7 mouse cellular contexts compared by ENCODE assay signal in genomic region chr1:42850663-42851397, GRCm38 (mm10). TPM values are rescaled to one million over a fixed set of nuclear protein-coding genes. Genes with fewer than 3 reads are reported as not detected.
A peak's percentile ranks its signal among the peaks of the same experiment; 100 is the strongest.
DNase-seq lines count a peak whose midpoint lies in the region; ATAC-seq lines count a peak whose summit lies in the region.

TSS of gene Mrps9 (plus strand) at chr1:42851233.

- peak within 1 kb of the TSS; percentile 73 for H3K27ac ChIP-seq in intestine, embryonic 16.5 days (ENCODE audit: low read length)
- H3K27ac ChIP-seq in midbrain, embryonic 11.5 days (ENCODE audit: low read depth, low read length), result no peak within 1 kb of the TSS

- no peaks in the 10 kb centered on the region; the same call in 1 of the 2 replicates for H3K4me1 ChIP-seq in intestine, embryonic 16.5 days (ENCODE audit: control insufficient read depth, insufficient read depth, low read length)
- H3K4me1 ChIP-seq in midbrain, embryonic 11.5 days (ENCODE audit: control insufficient read depth, insufficient read depth, low read length), result peaks cover 4% of the 10 kb centered on the region

- peak within 1 kb of the TSS; percentile 96 for H3K4me3 ChIP-seq in intestine, embryonic 16.5 days (ENCODE audit: low read length)
- peak within 1 kb of the TSS; percentile 77 for H3K4me3 ChIP-seq in midbrain, embryonic 11.5 days (ENCODE audit: low read depth, low read length)

- no peaks in the 10 kb centered on the region for H3K9me3 ChIP-seq in intestine, embryonic 16.5 days (ENCODE audit: control insufficient read depth, low read length)
- H3K9me3 ChIP-seq in midbrain, embryonic 11.5 days (ENCODE audit: control insufficient read depth, low read length), result no peaks in the 10 kb centered on the region

- H3K27me3 ChIP-seq in intestine, embryonic 16.5 days (replicated peaks; ENCODE audit: control insufficient read depth, insufficient read depth, low read length), result no peaks in the 10 kb centered on the region
- H3K27me3 ChIP-seq in midbrain, embryonic 11.5 days (ENCODE audit: control insufficient read depth, insufficient read depth, low read length), result no peaks in the 10 kb centered on the region

- peak; percentile 96 for DNase-seq in adrenal gland, adult 8-10 months
- DNase-seq in embryo, embryonic 9.5 days (ENCODE audit: extremely low spot score), result peak; percentile 96
- peak; percentile 95 to 97 for DNase-seq in gastrocnemius, postnatal 4 days (ENCODE audit: low spot score in 2 of 2)
- peak; percentile 95 to 98 for DNase-seq in left cerebral cortex, postnatal 36 days (ENCODE audit: low spot score in 2 of 2)
- peak; percentile 100 for DNase-seq in midbrain, embryonic 11.5 days (ENCODE audit: low spot score, missing footprints)
- peak; percentile 98 for DNase-seq in skeletal muscle tissue, adult 2 months (ENCODE audit: low read depth, low spot score)

- no peaks in the 10 kb centered on the region for H3K36me3 ChIP-seq in intestine, embryonic 16.5 days (ENCODE audit: control insufficient read depth, insufficient read depth, low read length)
- no peaks in the 10 kb centered on the region for H3K36me3 ChIP-seq in midbrain, embryonic 11.5 days (ENCODE audit: control insufficient read depth, insufficient read depth, low read length)

- intact Hi-C loops in left cerebral cortex, postnatal 36 days (cut with DNase I), result no loop called here

- WGBS in intestine, embryonic 16.5 days, result under 1% methylated on average over 23 of the region's 23 CpGs
- WGBS in midbrain, embryonic 11.5 days, result under 1% methylated on average over 23 of the region's 23 CpGs

- peak within 1 kb of the TSS; percentile 83 for H3K4me2 ChIP-seq in intestine, embryonic 16.5 days (ENCODE audit: low read depth, low read length)
- peak within 1 kb of the TSS; percentile 52 for H3K4me2 ChIP-seq in midbrain, embryonic 11.5 days

- peak within 1 kb of the TSS; percentile 95 for H3K9ac ChIP-seq in intestine, embryonic 16.5 days (ENCODE audit: low read depth, low read length)
- peak within 1 kb of the TSS; percentile 74 for H3K9ac ChIP-seq in midbrain, embryonic 11.5 days (ENCODE audit: low read length)

- peak; percentile 100 for ATAC-seq in intestine, embryonic 16.5 days
- peak; percentile 100 for ATAC-seq in midbrain, embryonic 11.5 days (ENCODE audit: low FRiP score)

RNA-seq across cellular contexts. Expression of gene Mrps9, which starts in this region (rescaled TPM):
- 10 to 100 TPM; 63.9 to 74.0 (median 69.5) TPM for total RNA-seq in adrenal gland, adult 8-10 months (2022)
- total RNA-seq in gastrocnemius, postnatal 4 days (2021), result 10 to 100 TPM; 42.2 to 47.2 TPM
- polyA plus RNA-seq in intestine, embryonic 16.5 days (2015; fragmentation: Nextera tagmentation; extraction: Ambion mirVana), result 61.6 and 65.6 TPM in 2 replicates
- 10 to 100 TPM; 42.0 to 45.0 TPM for total RNA-seq in left cerebral cortex, postnatal 36 days (2021)
- polyA plus RNA-seq in midbrain, embryonic 11.5 days (2014; fragmentation: Nextera tagmentation; extraction: Ambion mirVana), result 57.4 and 58.3 TPM in 2 replicates
